Comparison of ENCODE assay signal across 14 mouse cellular contexts in the genomic region with DNA sequence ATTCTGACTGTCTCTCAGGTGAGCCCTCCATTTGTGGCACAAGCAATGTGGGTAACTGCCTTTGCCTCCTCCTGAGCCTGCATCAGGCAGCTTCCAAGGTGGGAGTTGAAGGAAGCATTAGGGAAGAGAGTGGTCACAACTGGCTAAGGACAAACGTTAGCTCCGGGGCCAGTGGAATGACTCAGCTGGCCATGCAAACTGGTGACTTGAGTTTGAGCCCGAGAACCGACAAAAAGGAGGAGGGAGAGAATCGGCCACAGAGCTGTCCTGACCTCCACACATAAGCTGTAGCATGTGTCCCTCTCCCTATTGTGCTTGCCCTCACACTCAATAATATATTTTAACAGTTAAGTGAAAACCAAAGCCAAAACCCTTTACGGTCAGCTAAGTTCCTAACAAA.
DNase-seq lines count a peak whose midpoint lies in the region; ATAC-seq and TF ChIP-seq lines count a peak whose summit lies in the region.
"Had no signal": no experiment of that assay in that cellular context is flagged by ENCODE, and none has a peak within 500 bp of the region (broad histone marks: within the 10 kb centered on the region; RNA-seq: fewer than 3 reads in every experiment).

No protein-coding gene starts in this region.

- intact Hi-C loops in gastrocnemius, adult 2 months (cut with DNase I): no loop called here
- intact Hi-C loops in gastrocnemius, postnatal 36 days (cut with DNase I): no loop called here
- intact Hi-C loops in left cerebral cortex, adult 2 months (cut with DNase I): loop anchor here (1.0 to 5.0 kb wide), 2 partner anchors 17 to 140 kb away; no protein-coding TSS in a partner anchor
- intact Hi-C loops in left cerebral cortex, postnatal 10 days (cut with DNase I): no loop called here

- no peak for DNase-seq in gastrocnemius, adult 2 months
- DNase-seq in gastrocnemius, postnatal 36 days: no peak
- no peak for DNase-seq in left cerebral cortex, adult 2 months (ENCODE audit: extremely low spot score in 1 of 2, low spot score in 2 of 2)
- no peak for DNase-seq in left cerebral cortex, postnatal 10 days (ENCODE audit: extremely low spot score in 1 of 2, low spot score in 2 of 2)
- DNase-seq in 3T3-L1 (ENCODE audit: low read depth, low spot score): peak; percentile 43
- DNase-seq: cerebellum, adult 11-12 months; thymus, adult 18-20 months had no signal

- TF ChIP-seq POLR2A in bone marrow macrophage, adult 2 months (IDR thresholded peaks at IDR 0.05; ENCODE audit: borderline replicate concordance, low read depth, low read length): no peak

- no peak for TF ChIP-seq CTCF in gastrocnemius, adult 2 months (IDR thresholded peaks at IDR 0.05)
- no peak for TF ChIP-seq CTCF in left cerebral cortex, adult 2 months (IDR thresholded peaks at IDR 0.05)
- TF ChIP-seq CTCF in bone marrow macrophage, adult 2 months (IDR thresholded peaks at IDR 0.05; ENCODE audit: low read depth, low read length): no peak

- H3K4me3 ChIP-seq in gastrocnemius, adult 2 months: no peak overlapping the region
- no peak overlapping the region for H3K4me3 ChIP-seq in left cerebral cortex, adult 2 months
- H3K4me3 ChIP-seq in bone marrow macrophage, adult 2 months (ENCODE audit: insufficient read depth, low read length): no peak overlapping the region
- H3K4me3 ChIP-seq: embryonic facial prominence, embryonic 12.5 days; forebrain, embryonic 13.5 days; hindbrain, embryonic 15.5 days; neural tube, embryonic 13.5 days had no signal

- peaks cover 37% of the 10 kb centered on the region for H3K4me1 ChIP-seq in bone marrow macrophage, adult 2 months (ENCODE audit: control insufficient read depth, insufficient read depth, low read length)
- H3K4me1 ChIP-seq: forebrain, embryonic 13.5 days; hindbrain, embryonic 15.5 days had no signal

- no peak for ATAC-seq in megakaryocyte progenitor cell, adult 5-6 weeks (replicated peaks; ENCODE audit: poor library complexity)
- ATAC-seq: CD4-positive, CD25-positive, alpha-beta regulatory T cell, adult 4 months; forebrain, embryonic 13.5 days had no signal

- peak overlapping the region; percentile 32; the same call in 1 of the 2 replicates for H3K27ac ChIP-seq in gastrocnemius, adult 2 months
- H3K27ac ChIP-seq in left cerebral cortex, adult 2 months: peak overlapping the region; percentile 45; the same call in 1 of the 2 replicates
- peak overlapping the region; percentile 94 for H3K27ac ChIP-seq in bone marrow macrophage, adult 2 months (ENCODE audit: insufficient read depth, low read depth, low read length)
- H3K27ac ChIP-seq: embryonic facial prominence, embryonic 12.5 days; forebrain, embryonic 13.5 days; hindbrain, embryonic 15.5 days had no signal

Comparison
In these comparisons a context has a peak if more than half of its experiments do, and no peak if none do; other contexts are left out.
1. H3K27ac ChIP-seq: peak in every context shown above with its lines; median percentile 94 in bone marrow macrophage, adult 2 months; 45 in left cerebral cortex, adult 2 months; 32 in gastrocnemius, adult 2 months.